8 mouse cellular contexts compared by ENCODE assay signal in the genomic region with DNA sequence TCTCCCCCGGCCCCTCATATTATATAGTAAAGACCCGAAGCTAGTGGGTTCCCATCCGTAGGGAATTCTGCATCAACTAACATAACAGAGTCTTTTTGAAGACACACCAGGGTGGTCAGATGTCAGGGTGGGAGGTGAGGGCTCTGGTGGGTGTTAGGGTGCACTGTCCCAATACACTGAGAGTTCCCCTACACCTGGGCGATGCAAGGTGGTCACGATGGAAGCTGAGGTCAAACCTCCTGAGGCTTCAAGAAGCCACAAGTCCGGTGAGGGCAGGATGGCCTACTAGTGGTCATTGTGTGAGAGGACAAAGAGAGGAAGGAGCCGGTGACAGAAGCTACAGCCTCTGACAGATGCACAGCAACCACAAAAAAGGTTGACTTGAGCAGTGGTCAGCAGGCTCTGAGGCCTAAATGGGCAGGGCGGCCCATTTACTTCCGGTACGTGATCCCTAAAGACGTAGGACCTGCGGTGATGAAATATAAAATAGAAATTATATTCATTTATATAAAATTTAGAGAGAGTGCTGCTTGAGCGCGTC. TPM values are rescaled to one million over a fixed set of nuclear protein-coding genes. Genes with fewer than 3 reads are reported as not detected.
DNase-seq lines count a peak whose midpoint lies in the region; ATAC-seq and TF ChIP-seq lines count a peak whose summit lies in the region.

No protein-coding gene starts in this region.

- no peaks in the 10 kb centered on the region for H3K27me3 ChIP-seq in kidney, adult 2 months (replicated peaks; ENCODE audit: control insufficient read depth, insufficient read depth, low read length)
- no peaks in the 10 kb centered on the region for H3K27me3 ChIP-seq in embryonic facial prominence, embryonic 12.5 days
- no peaks in the 10 kb centered on the region for H3K27me3 ChIP-seq in hindbrain, embryonic 15.5 days
- peaks cover 22% of the 10 kb centered on the region for H3K27me3 ChIP-seq in midbrain, embryonic 12.5 days

- TF ChIP-seq POLR2A in kidney, adult 2 months (IDR thresholded peaks at IDR 0.05; ENCODE audit: low read depth, low read length), result no peak

- no peak overlapping the region for H3K27ac ChIP-seq in kidney, adult 2 months (ENCODE audit: insufficient read depth, low read depth, low read length)
- no peak overlapping the region for H3K27ac ChIP-seq in embryonic facial prominence, embryonic 12.5 days
- H3K27ac ChIP-seq in hindbrain, embryonic 15.5 days (replicated peaks), result peak overlapping the region; percentile 76
- H3K27ac ChIP-seq in midbrain, embryonic 12.5 days (replicated peaks), result no peak overlapping the region

- no peak for TF ChIP-seq CTCF in kidney, adult 2 months (conservative IDR thresholded peaks at IDR 0.05; ENCODE audit: insufficient read depth, insufficient read length, low read depth, low read length)

- H3K9ac ChIP-seq in embryonic facial prominence, embryonic 12.5 days, result no peak overlapping the region
- no peak overlapping the region for H3K9ac ChIP-seq in hindbrain, embryonic 15.5 days
- no peak overlapping the region for H3K9ac ChIP-seq in midbrain, embryonic 12.5 days (replicated peaks)

- 85% methylated on average over 14 of the region's 14 CpGs for WGBS in kidney, adult 2 months
- WGBS in embryonic facial prominence, embryonic 12.5 days, result 77% methylated on average over 14 of the region's 14 CpGs
- 80% methylated on average over 14 of the region's 14 CpGs for WGBS in hindbrain, embryonic 15.5 days
- WGBS in midbrain, embryonic 12.5 days, result 80% methylated on average over 14 of the region's 14 CpGs

- H3K4me2 ChIP-seq in embryonic facial prominence, embryonic 12.5 days (replicated peaks), result peak overlapping the region; percentile 88
- H3K4me2 ChIP-seq in hindbrain, embryonic 15.5 days, result peak overlapping the region; percentile 99
- peak overlapping the region; percentile 76 for H3K4me2 ChIP-seq in midbrain, embryonic 12.5 days (replicated peaks)

- H3K4me3 ChIP-seq in kidney, adult 2 months (ENCODE audit: insufficient read depth, low read depth, low read length), result 0 out of 2 replicates have a peak overlapping the region, but pooled peaks have one; percentile 5
- H3K4me3 ChIP-seq in embryonic facial prominence, embryonic 12.5 days, result peak overlapping the region; percentile 61
- peak overlapping the region; percentile 59 for H3K4me3 ChIP-seq in hindbrain, embryonic 15.5 days
- H3K4me3 ChIP-seq in midbrain, embryonic 12.5 days, result peak overlapping the region; percentile 57

- H3K36me3 ChIP-seq in kidney, adult 2 months (ENCODE audit: control insufficient read depth, insufficient read depth, low read length), result no peaks in the 10 kb centered on the region; the same call in 1 of the 2 replicates
- 0 out of 2 replicates have a peak, but pooled peaks cover 11% of the 10 kb centered on the region for H3K36me3 ChIP-seq in embryonic facial prominence, embryonic 12.5 days
- H3K36me3 ChIP-seq in hindbrain, embryonic 15.5 days, result peaks cover 10% of the 10 kb centered on the region; the same call in 1 of the 2 replicates
- H3K36me3 ChIP-seq in midbrain, embryonic 12.5 days, result peaks cover 16% of the 10 kb centered on the region

- H3K9me3 ChIP-seq in embryonic facial prominence, embryonic 12.5 days, result peaks cover 26% of the 10 kb centered on the region
- H3K9me3 ChIP-seq in hindbrain, embryonic 15.5 days, result peaks cover 11% of the 10 kb centered on the region
- peaks cover 25% of the 10 kb centered on the region for H3K9me3 ChIP-seq in midbrain, embryonic 12.5 days

- H3K4me1 ChIP-seq in kidney, adult 2 months (ENCODE audit: control insufficient read depth, insufficient read depth, low read length), result peaks cover 3% of the 10 kb centered on the region; the same call in 1 of the 2 replicates
- peaks cover 9% of the 10 kb centered on the region for H3K4me1 ChIP-seq in embryonic facial prominence, embryonic 12.5 days
- H3K4me1 ChIP-seq in hindbrain, embryonic 15.5 days (replicated peaks), result peaks cover 16% of the 10 kb centered on the region
- H3K4me1 ChIP-seq in midbrain, embryonic 12.5 days, result peaks cover 24% of the 10 kb centered on the region

- no peak for DNase-seq in kidney, adult 2 months
- DNase-seq in kidney, postnatal 25 days, result no peak
- no peak for DNase-seq in adrenal gland, adult 2 months
- DNase-seq in frontal cortex, postnatal 36 days (ENCODE audit: low spot score in 2 of 2), result no peak
- no peak for DNase-seq in cerebellum, adult 11-12 months

- no peak for ATAC-seq in embryonic facial prominence, embryonic 12.5 days (ENCODE audit: insufficient number of reproducible peaks, insufficient read depth, low FRiP score, low TSS enrichment)
- ATAC-seq in hindbrain, embryonic 15.5 days (ENCODE audit: low FRiP score, low read depth), result peak; percentile 16; the same call in 1 of the 2 replicates
- ATAC-seq in midbrain, embryonic 12.5 days (ENCODE audit: low FRiP score, low read depth), result peak; percentile 32; the same call in 1 of the 2 replicates

RNA-seq across cellular contexts. Expression of a gene that starts 0.4 kb away (rescaled TPM):
- 1.8 and 2.7 TPM in 2 replicates for polyA plus RNA-seq in kidney, adult 2 months (2012; rRNA removed)
- polyA plus RNA-seq in embryonic facial prominence, embryonic 12.5 days (2016; fragmentation: Nextera tagmentation; extraction: Ambion mirVana), result 7.1 and 8.1 TPM in 2 replicates
- polyA plus RNA-seq in hindbrain, embryonic 15.5 days (2015; fragmentation: Nextera tagmentation; extraction: Ambion mirVana), result 7.5 and 7.7 TPM in 2 replicates
- polyA plus RNA-seq in midbrain, embryonic 12.5 days (2016; fragmentation: Nextera tagmentation; extraction: Ambion mirVana), result 9.9 and 10.9 TPM in 2 replicates
- 1 to 10 TPM; 2.9 to 5.5 TPM for total RNA-seq in adrenal gland, adult 2 months (2021)
- polyA plus RNA-seq in adrenal gland, adult 2 months (2012; rRNA removed), result 3.0 and 3.2 TPM in 2 replicates

Comparison
In these comparisons a context has a peak if more than half of its experiments do, and no peak if none do; other contexts are left out.
1. H3K4me3 ChIP-seq: peak in every context shown above with its lines; median percentile 61 in embryonic facial prominence, embryonic 12.5 days; 59 in hindbrain, embryonic 15.5 days; 57 in midbrain, embryonic 12.5 days; 5 in kidney, adult 2 months.